Mouse (Mus musculus) embryonic facial prominence, embryonic 10.5 days (tissue): ENCODE results near the gene Spi1. TPM values are rescaled to one million over a fixed set of nuclear protein-coding genes. Genes with fewer than 3 reads are reported as not detected.
A peak's percentile ranks its signal among the peaks of the same experiment; 100 is the strongest.

Experiments used
- DNase-seq: peaks from one replicate; pipeline ENCODE4 v3.0.0-alpha.2; 2017; ENCODE audit warnings: low spot score
- H3K27ac ChIP-seq: fragments of 300-500 bp; sonication (generic); replicated peaks from 2 replicates; pipeline ENCODE4 v1.5.1; 2016; ENCODE audit warnings: mild to moderate bottlenecking
- H3K27me3 ChIP-seq: fragments of 300-500 bp; sonication (generic); replicated peaks from 2 replicates; pipeline ENCODE4 v1.6.1; 2016; ENCODE audit warnings: low read depth, mild to moderate bottlenecking; ENCODE audit not compliant: poor library complexity, severe bottlenecking
- H3K36me3 ChIP-seq: fragments of 300-500 bp; sonication (generic); replicated peaks from 2 replicates; pipeline ENCODE4 v1.6.1; 2016; ENCODE audit warnings: mild to moderate bottlenecking, moderate library complexity
- H3K4me1 ChIP-seq: fragments of 300-500 bp; sonication (generic); 2 replicates; pipeline ENCODE4 v1.6.1; 2016
- H3K4me3 ChIP-seq: fragments of 300-500 bp; sonication (generic); 2 replicates; pipeline ENCODE4 v1.5.1; 2016; ENCODE audit warnings: mild to moderate bottlenecking, moderate library complexity
- H3K9me3 ChIP-seq: fragments of 300-500 bp; sonication (generic); 2 replicates; pipeline ENCODE4 v1.6.1; 2016; ENCODE audit warnings: mild to moderate bottlenecking
- WGBS: fragments of 180-500 bp; shearing (Covaris S2); methylation state at CpG from one replicate; pipeline ENCODE4 v1.1.7; 2016; 5-methylcytosine and 5-hydroxymethylcytosine counted together
- polyA plus RNA-seq: library from polyadenylated mRNA; unstranded; fragments of >200 nt; fragmentation: Nextera tagmentation; extraction: Ambion mirVana; gene quantifications from 2 replicates; pipeline ENCODE4 v1.2.1, GENCODE M21; 2016

Spi1 gene
- polyA plus RNA-seq, 1 experiment from 2014 or later: 2.8 TPM

DNA sequence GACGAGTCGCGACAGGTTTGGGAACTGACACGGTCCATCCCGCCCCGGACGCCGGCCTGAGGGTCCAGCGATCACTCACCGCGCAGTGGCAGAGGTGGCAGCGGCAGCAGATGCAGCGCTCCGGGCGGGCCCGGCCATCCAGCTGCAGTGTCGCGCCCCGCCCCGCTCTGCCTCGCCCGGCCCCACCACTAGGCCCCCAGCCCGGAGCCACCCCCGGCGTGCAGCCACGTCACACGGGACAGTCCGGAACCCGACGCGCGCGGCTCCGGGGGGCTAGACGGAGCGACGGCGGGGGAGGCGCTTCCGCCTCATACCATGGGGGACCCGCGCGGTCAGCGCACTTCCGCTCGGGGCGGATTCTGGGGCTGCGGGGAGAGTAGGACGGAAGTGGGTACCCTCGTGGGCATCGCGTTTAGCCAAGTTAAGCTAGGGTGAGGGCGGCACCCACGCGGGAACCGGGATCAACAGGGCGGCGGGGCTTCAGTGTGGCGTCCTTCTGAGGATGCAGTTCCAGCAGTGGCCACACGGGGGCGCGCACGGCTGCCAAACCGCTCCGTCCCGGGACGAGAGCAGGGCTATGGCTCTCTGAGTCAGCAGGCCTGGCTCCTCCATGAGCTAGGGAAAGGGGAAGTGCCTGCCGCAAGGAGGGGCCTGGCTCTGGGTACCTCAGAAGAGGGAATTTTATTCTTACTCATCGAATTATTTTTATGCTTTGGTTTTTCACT lies 12.0 kb upstream of the Spi1 start, which contains the start of gene Slc39a13:
Slc39a13 (minus strand) TSS at position 342 of the 725 bp plus-strand sequence.
- DNase-seq: peak; percentile 97
- H3K27me3 ChIP-seq: no peaks in the 10 kb centered on the region
- H3K4me3 ChIP-seq: peak within 1 kb of the TSS; percentile 70
- H3K36me3 ChIP-seq: peaks cover 24% of the 10 kb centered on the region
- peak within 1 kb of the TSS; percentile 85 for H3K27ac ChIP-seq
- under 1% methylated on average over 69 of the region's 69 CpGs for WGBS
- no peaks in the 10 kb centered on the region for H3K9me3 ChIP-seq
- H3K4me1 ChIP-seq: peaks cover 35% of the 10 kb centered on the region

DNA sequence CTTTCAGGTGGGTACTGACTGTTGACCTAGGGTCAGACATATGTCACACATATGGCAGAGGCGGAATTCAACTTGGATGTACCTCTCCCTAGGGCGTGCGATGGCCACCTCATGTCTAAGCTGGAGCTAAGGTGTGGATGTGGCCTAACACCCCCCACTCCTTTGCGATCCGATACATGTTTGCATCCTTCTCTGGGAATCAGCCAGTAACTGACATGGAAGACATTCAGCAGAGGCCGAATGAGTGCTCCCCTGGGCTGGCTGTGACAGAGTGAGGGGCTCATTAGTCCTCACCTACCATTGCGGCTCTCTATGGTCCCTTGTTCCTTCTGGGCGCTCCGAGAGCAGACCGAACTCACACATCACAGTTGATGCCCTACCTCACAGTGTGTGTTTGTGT lies 11.1 kb upstream of the Spi1 start:
- no peaks in the 10 kb centered on the region for H3K27me3 ChIP-seq
- H3K27ac ChIP-seq: peak overlapping the region; percentile 85
- 82% methylated on average over 10 of the region's 10 CpGs for WGBS
- H3K9me3 ChIP-seq: no peaks in the 10 kb centered on the region
- peak overlapping the region; percentile 70 for H3K4me3 ChIP-seq
- peaks cover 35% of the 10 kb centered on the region for H3K4me1 ChIP-seq
- H3K36me3 ChIP-seq: peaks cover 16% of the 10 kb centered on the region
- no peak for DNase-seq

DNA sequence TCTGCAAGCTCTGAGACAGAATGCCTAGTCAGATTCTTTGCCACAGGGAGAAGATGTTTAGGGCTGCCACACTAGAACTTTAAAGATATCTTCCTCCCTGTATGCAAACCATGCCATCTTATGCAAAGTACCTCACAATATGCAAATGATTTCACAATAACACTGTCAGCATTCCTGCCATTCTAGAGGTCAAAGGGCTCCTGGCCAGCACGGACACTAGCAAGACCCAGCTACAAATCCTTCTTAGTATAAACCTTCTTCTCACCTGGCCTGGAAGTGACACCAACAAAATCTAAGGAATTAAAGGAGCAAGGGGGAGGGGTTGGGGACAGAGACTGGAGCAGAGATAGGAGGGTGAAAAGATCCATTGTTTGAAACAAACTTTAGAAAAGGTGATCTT lies 10.1 kb upstream of the Spi1 start:
- no peak for DNase-seq
- Histone ChIP-seq H3K9me3 (no peaks in the 10 kb centered on the region), H3K4me1 (peaks cover 35% of the 10 kb centered on the region), H3K36me3 (peaks cover 6% of the 10 kb centered on the region), H3K27me3 (no peaks in the 10 kb centered on the region), H3K27ac (no peak overlapping the region), H3K4me3 (no peak overlapping the region)
- 30% methylated on average over 1 of the region's 1 CpGs for WGBS

DNA sequence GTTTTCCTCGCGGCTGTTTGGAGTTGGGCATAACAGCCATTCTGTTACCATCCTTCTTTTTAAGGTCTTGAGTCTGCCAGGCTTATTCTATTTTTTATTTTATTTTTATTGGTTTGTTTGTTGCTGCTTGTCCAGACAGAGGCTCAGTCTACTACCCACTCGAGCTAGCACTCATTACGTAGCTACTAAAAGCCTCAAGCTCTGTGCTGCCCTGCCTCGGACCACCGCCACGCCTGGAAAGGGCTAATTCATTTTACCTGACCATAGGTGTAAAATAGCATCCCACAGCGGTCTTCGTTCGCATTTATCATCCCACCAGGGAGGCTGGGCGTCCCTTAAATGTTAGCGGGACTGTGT lies 4.3 kb upstream of the Spi1 start:
- DNase-seq: no peak
- H3K9me3 ChIP-seq: no peaks in the 10 kb centered on the region
- no peaks in the 10 kb centered on the region for H3K36me3 ChIP-seq
- WGBS: 18% methylated on average over 12 of the region's 12 CpGs
- H3K27me3 ChIP-seq: peaks cover 24% of the 10 kb centered on the region
- H3K4me3 ChIP-seq: peak overlapping the region; percentile 63
- H3K4me1 ChIP-seq: peaks cover 20% of the 10 kb centered on the region
- no peak overlapping the region for H3K27ac ChIP-seq

DNA sequence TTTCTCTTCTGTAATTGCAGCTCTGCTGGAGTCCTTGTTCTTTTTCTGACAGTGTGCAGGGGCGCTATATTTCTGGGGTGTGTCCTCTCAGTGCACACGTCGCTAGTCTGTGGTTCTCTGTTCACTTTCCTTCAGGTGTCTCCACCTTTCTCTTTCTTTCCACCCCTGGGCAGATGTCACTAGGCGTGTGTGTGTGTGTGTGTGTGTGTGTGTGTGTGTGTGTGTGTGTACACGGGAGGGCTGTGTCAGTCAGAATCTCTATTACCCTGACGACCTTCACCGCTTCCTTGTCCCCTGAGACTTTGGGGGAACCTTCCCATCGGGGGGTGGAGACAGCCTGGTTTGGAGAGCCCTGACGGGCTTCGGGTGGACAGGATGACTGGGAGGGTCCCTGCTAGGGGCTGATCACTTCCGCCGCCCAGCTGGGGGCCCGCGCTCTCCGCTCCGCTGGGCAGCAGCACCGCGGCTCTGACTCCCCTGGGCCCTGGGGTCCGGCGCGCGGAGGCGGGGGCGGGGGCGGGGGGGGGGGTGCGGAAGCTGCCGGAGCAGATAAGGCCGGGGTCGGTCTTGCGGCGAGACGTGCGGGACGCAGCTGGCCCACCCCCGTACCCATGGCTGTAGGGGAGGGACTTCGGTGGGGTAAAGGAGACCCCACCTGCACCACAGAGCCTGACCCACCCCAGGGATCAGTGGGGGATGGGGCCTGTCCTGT lies 3.7 kb upstream of the Spi1 start:
- Histone ChIP-seq H3K4me3 (peak overlapping the region; percentile 63), H3K27me3 (peaks cover 24% of the 10 kb centered on the region), H3K27ac (peak overlapping the region; percentile 80), H3K36me3 (no peaks in the 10 kb centered on the region), H3K9me3 (no peaks in the 10 kb centered on the region), H3K4me1 (peaks cover 23% of the 10 kb centered on the region)
- 2% methylated on average over 36 of the region's 36 CpGs for WGBS
- DNase-seq: peak; percentile 60

DNA sequence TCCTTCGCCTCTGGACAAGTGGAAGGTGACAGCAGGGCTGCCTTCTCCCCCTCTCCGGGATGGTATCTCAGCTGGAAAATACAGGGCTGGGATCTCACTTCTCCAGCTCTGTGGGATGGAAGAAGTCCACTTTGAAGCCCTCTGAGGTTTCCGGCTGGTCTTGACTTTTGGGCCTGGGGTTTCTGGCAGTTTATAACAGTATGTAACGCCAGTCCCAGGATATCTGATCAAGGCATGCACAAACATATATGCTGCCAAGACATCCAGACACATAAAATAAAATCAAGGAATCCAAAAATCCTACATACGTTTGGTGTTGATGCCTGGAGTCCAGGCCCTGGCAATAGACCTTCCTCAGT lies 3.2 kb upstream of the Spi1 start:
- DNase-seq: no peak
- H3K36me3 ChIP-seq: no peaks in the 10 kb centered on the region
- peak overlapping the region; percentile 80 for H3K27ac ChIP-seq
- peak overlapping the region; percentile 63 for H3K4me3 ChIP-seq
- H3K4me1 ChIP-seq: peaks cover 23% of the 10 kb centered on the region
- WGBS: 31% methylated on average over 5 of the region's 5 CpGs
- H3K9me3 ChIP-seq: no peaks in the 10 kb centered on the region
- H3K27me3 ChIP-seq: peaks cover 24% of the 10 kb centered on the region

DNA sequence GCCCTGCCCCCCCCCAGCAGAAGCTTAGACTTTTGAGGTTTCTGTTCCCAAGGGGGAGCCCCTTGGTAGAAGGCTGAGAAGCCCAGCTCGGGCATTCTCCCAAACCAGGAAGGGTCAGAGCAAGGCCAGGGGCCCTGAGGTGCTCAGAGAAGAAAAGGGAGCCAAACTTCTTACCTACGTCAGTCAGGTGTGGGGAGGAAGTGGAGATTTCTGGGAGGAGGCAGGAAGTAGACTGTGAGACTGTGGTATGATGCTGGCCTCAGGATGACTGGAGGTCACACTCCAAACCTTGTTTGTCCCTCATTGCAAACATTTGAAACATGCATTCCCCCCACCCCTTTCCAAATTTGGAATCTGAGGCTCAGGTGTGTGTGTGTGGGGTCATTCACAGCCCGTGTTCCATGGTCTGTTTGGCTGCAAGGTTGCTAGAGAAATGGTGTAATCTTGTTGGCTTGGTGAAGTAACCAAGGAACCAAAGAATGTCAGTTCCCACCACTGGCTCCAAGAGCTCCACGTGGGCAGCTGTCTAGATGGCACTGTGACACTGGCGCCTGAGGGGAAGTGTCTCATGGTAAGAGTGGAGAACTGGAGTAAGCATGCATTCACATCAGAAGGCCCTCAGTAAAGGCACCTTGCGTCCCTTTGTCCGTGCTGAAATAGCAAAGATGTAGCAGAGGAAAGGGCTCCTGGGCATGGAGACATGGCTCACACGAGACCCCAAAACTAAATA lies 1.2 kb upstream of the Spi1 start:
- DNase-seq: no peak
- peaks cover 24% of the 10 kb centered on the region for H3K27me3 ChIP-seq
- H3K36me3 ChIP-seq: no peaks in the 10 kb centered on the region
- peaks cover 32% of the 10 kb centered on the region for H3K4me1 ChIP-seq
- no peak overlapping the region for H3K4me3 ChIP-seq
- H3K9me3 ChIP-seq: no peaks in the 10 kb centered on the region
- 82% methylated on average over 8 of the region's 8 CpGs for WGBS
- no peak overlapping the region; the same call in 1 of the 2 replicates for H3K27ac ChIP-seq

DNA sequence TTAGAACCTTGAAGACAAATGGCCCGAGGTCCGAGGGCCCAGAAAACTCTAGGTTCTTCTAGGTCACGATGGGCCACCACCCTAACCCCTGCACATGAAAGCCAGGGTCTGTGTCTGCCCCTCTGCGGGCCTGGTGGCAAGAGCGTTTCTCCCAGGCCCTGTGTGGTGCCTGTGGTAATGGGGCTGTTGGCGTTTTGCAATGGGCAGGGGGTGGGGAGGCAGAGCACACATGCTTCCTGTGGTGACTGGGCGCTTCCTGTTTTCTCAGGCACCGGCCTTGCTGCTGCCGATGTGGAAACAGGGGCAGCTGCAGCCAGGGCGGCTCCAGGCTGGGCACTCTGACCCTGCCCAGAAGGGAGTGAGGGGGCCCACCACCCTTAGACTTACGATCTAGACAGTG lies 654 bp downstream of the Spi1 start:
- DNase-seq: no peak
- H3K27me3 ChIP-seq: peaks cover 19% of the 10 kb centered on the region
- H3K4me3 ChIP-seq: no peak overlapping the region
- H3K9me3 ChIP-seq: no peaks in the 10 kb centered on the region
- H3K36me3 ChIP-seq: no peaks in the 10 kb centered on the region
- peaks cover 37% of the 10 kb centered on the region for H3K4me1 ChIP-seq
- H3K27ac ChIP-seq: peak overlapping the region; percentile 61
- WGBS: 67% methylated on average over 11 of the region's 11 CpGs

DNA sequence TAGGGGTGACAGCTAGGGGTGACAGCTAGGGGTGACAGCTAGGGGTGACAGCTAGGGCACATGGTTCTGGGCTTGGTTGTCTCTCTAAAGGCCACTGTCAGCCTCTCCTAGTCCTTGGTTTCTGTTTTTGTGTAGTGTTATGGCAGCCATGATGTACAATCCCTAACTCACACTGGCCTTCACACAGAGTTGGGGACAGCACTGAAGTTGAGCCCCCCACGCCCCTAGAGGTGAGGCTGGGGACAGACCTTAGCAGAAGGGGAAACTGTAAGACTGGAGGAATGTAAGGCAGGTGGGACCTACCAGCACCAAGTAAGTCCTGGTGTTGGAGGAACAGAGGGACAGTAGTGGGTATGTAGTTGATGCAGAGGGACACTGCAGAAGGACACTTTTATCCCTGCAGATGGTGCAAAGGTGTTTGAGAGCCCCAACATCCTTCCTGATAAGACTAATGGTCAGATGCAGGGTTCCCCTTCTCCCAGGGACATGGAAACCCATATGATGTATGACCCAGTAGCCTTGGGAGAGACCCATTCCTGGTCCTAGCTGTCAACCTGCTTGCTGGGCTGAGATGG lies 1.3 kb downstream of the Spi1 start:
- H3K27me3 ChIP-seq: peaks cover 13% of the 10 kb centered on the region
- H3K4me1 ChIP-seq: peaks cover 31% of the 10 kb centered on the region
- H3K27ac ChIP-seq: peak overlapping the region; percentile 61
- H3K4me3 ChIP-seq: no peak overlapping the region
- no peaks in the 10 kb centered on the region for H3K9me3 ChIP-seq
- no peak for DNase-seq
- H3K36me3 ChIP-seq: no peaks in the 10 kb centered on the region
- 68% methylated on average over 1 of the region's 1 CpGs for WGBS

DNA sequence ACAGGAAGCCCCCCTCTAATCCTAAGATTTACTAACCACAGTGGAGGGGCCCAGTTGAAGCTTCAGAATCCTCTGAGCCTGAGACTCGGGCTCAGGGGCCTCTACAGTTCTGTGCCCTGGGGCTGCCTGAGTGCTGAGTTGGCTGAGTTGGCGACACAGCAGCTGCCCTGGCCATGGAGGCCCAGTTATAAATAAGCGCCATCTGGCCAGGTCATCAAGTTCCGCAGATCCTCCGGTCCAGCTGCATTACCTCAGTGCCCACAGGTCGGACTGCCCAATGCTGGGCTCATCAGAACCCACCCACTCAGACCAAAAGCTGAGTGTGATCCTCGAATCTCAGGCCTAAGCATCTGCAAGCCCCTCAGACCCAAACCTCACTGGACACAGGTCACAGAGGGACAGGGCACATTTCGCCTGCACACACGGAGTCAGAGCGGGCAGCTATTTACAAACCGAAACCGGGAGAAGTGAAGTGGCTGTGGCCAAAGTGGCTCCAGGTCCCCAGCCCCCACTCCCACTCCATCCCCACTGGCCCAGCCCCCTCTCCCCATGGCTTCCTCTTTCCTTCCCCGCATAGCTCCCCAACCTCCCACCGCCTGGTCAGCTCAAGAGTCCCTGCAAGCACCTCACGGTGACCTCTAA lies 2.1 kb downstream of the Spi1 start:
- Histone ChIP-seq H3K27ac (0 out of 2 replicates have a peak overlapping the region, but pooled peaks have one; percentile 21), H3K4me3 (no peak overlapping the region), H3K9me3 (no peaks in the 10 kb centered on the region), H3K27me3 (peaks cover 5% of the 10 kb centered on the region), H3K4me1 (peaks cover 23% of the 10 kb centered on the region), H3K36me3 (no peaks in the 10 kb centered on the region)
- WGBS: 83% methylated on average over 15 of the region's 15 CpGs
- no peak for DNase-seq

DNA sequence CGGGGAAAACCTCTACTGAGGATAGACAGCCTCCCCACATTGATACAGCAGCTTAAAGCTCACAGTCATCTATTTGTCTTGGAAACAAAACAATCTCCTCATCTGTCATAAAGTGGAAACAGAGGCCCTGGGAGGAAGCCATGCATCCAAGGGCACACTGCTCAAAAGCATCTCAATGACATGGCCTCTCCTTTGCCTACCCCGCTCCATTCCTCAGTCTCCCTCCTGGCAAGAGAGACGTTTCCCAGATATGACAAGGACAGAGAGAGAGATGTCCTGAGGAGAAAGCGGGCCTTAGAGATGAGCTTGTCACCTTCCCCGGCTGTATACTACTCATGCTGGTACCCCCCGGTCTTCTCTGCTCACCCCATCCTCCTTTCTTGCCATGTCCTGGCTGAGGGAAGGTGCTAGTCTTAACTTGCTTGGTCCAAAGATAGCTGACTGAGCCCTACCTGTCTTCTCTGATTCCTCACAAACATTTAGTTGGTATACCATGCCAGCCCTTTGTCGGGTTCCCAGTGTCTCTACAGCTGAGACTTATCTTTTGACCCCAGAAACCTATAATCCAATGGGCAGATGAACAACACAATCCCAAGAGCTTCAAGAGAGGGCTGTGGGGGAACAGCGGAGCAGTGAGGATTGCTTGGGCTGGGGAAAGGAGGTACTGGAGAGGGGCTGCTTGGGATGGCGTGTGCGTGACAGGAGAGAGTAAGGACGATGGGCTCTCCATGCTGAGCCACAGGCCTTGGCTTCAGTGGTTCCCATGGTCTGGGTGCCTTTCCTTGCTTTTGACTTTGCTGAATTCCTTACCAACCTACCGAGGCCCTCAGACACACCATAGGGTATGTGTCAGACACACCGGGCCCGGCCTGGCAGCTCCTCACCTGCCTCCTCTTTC lies 3.6 kb downstream of the Spi1 start:
- H3K36me3 ChIP-seq: no peaks in the 10 kb centered on the region
- H3K9me3 ChIP-seq: no peaks in the 10 kb centered on the region
- no peak overlapping the region for H3K4me3 ChIP-seq
- H3K27ac ChIP-seq: peak overlapping the region; percentile 4; the same call in 1 of the 2 replicates
- no peak for DNase-seq
- WGBS: 86% methylated on average over 14 of the region's 14 CpGs
- H3K4me1 ChIP-seq: peaks cover 23% of the 10 kb centered on the region
- no peaks in the 10 kb centered on the region for H3K27me3 ChIP-seq
